Mouse (Mus musculus) cerebellum, adult 11-12 months (tissue): ENCODE data around the gene Vapb.
"Not testable (repeated sequence)": the region's sequence is repeated elsewhere in the genome, so short reads cannot be mapped to it uniquely, and the experiment has no call there.

Source experiments
- DNase-seq: peaks from one replicate; pipeline ENCODE4 v3.0.0; 2022

The Vapb gene

GRCm38 (mm10) chr2:173737222-173737989 is at the start of gene Vapb:
Gene Vapb, plus strand, starts transcription at chr2:173737511.
- DNase-seq = peak; percentile 99

GRCm38 (mm10) chr2:173689835-173690234 is 47.5 kb upstream of the Vapb start:
- no peak for DNase-seq

GRCm38 (mm10) chr2:173691748-173692147 is 45.6 kb upstream of the Vapb start:
- no peak for DNase-seq

- no peak for DNase-seq
Observed at GRCm38 (mm10) chr2:173692693-173693092, 44.6 kb upstream of the Vapb start.

- DNase-seq = no peak
Observed at GRCm38 (mm10) chr2:173698850-173699249, 38.5 kb upstream of the Vapb start.

- no peak for DNase-seq
Observed at GRCm38 (mm10) chr2:173702096-173702866, 35.0 kb upstream of the Vapb start.

GRCm38 (mm10) chr2:173702867-173703237 is 34.5 kb upstream of the Vapb start:
- no peak for DNase-seq

- DNase-seq = no peak
Observed at GRCm38 (mm10) chr2:173705827-173706551, 31.3 kb upstream of the Vapb start.

GRCm38 (mm10) chr2:173707626-173708025 is 29.7 kb upstream of the Vapb start:
- DNase-seq = not testable (repeated sequence)

GRCm38 (mm10) chr2:173710193-173710592 is 27.1 kb upstream of the Vapb start:
- no peak for DNase-seq

GRCm38 (mm10) chr2:173712656-173713055 is 24.7 kb upstream of the Vapb start:
- DNase-seq = no peak

GRCm38 (mm10) chr2:173713241-173713640 is 24.1 kb upstream of the Vapb start:
- no peak for DNase-seq

GRCm38 (mm10) chr2:173714620-173715218 is 22.6 kb upstream of the Vapb start:
- DNase-seq = no peak

- no peak for DNase-seq
Observed at GRCm38 (mm10) chr2:173716966-173717365, 20.3 kb upstream of the Vapb start.

- DNase-seq = not testable (repeated sequence)
Observed at GRCm38 (mm10) chr2:173719115-173719514, 18.2 kb upstream of the Vapb start, which contains the start of gene 1700010B08Rik. Gene 1700010B08Rik, plus strand, starts transcription at chr2:173719415.

GRCm38 (mm10) chr2:173722251-173722857 is 15.0 kb upstream of the Vapb start:
- DNase-seq = no peak

- no peak for DNase-seq
Observed at GRCm38 (mm10) chr2:173724382-173724781, 12.9 kb upstream of the Vapb start.

GRCm38 (mm10) chr2:173724940-173725807 is 12.1 kb upstream of the Vapb start:
- DNase-seq = no peak

- DNase-seq = no peak
Observed at GRCm38 (mm10) chr2:173725819-173726218, 11.5 kb upstream of the Vapb start.

- DNase-seq = no peak
Observed at GRCm38 (mm10) chr2:173730444-173730966, 6.8 kb upstream of the Vapb start.

- no peak for DNase-seq
Observed at GRCm38 (mm10) chr2:173734426-173734825, 2.9 kb upstream of the Vapb start.
